Mouse (Mus musculus) cortical plate, adult 2 months (tissue): ENCODE measurements around the gene Ccdc24.

Experiments
- CTCF ChIP-seq: fragments of 200-500 bp; IDR thresholded peaks from 2 replicates; pipeline ENCODE4 v1.5.1; 2011; ENCODE audit warnings: mild to moderate bottlenecking, control low read depth, low read length; ENCODE audit not compliant: insufficient read depth; ENCODE audit errors: extremely low read depth
- POLR2A ChIP-seq: fragments of 200-500 bp; IDR thresholded peaks from 2 replicates; pipeline ENCODE4 v1.6.1; 2011; ENCODE audit warnings: mild to moderate bottlenecking, low read length, control low read depth; ENCODE audit not compliant: insufficient read depth; ENCODE audit errors: extremely low read depth

DNA sequence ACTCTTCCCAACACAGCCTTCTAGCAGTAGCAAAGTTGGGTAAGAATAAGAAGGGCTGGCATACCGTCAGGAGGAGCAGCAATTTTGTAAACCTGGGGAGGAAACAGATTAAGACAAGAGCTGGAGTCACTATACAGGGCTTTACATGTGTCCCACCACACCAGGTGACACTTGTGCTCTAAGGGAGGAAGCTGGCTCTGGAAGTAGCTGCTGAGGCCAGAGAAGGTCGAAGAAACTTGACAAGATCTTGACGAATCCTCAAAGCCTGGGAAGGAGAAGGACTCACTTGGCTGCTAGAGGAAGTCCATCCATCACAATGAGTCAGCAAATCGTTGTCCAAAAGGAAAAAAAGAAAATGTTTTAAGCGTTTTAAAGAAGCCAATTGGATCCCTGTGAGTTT is 44.0 kb upstream of the Ccdc24 start:
- TF ChIP-seq CTCF, result no peak
- no peak for TF ChIP-seq POLR2A
